Mouse (Mus musculus) megakaryocyte, embryonic 14.5 days (primary cell): ENCODE data around the gene Fgfbp3. TPM values are rescaled to one million over a fixed set of nuclear protein-coding genes. Genes with fewer than 3 reads are reported as not detected.
"Not testable (repeated sequence)": the region's sequence is repeated elsewhere in the genome, so short reads cannot be mapped to it uniquely, and the experiment has no call there.

Experiments used
- H3K27me3 ChIP-seq: replicated peaks from 2 replicates; pipeline ENCODE3; 2012; ENCODE audit warnings: inconsistent platforms
- H3K36me3 ChIP-seq: replicated peaks from 2 replicates; pipeline ENCODE3; 2012; ENCODE audit warnings: low read length, inconsistent platforms, mixed read lengths
- H3K4me1 ChIP-seq: 2 replicates; pipeline ENCODE4 v1.6.1; 2012; ENCODE audit warnings: inconsistent platforms
- H3K4me3 ChIP-seq: replicated peaks from 2 replicates; pipeline ENCODE3; 2012; ENCODE audit warnings: moderate library complexity, mild to moderate bottlenecking, inconsistent platforms
- H3K9me3 ChIP-seq: 2 replicates; pipeline ENCODE4 v1.6.1; 2012; ENCODE audit warnings: inconsistent platforms
- FLI1 ChIP-seq: IDR thresholded peaks from 2 replicates; pipeline ENCODE4 v1.6.1; 2012; ENCODE audit warnings: low read length, inconsistent platforms, mixed read lengths
- GATA1 ChIP-seq: IDR thresholded peaks from 3 replicates; pipeline ENCODE4 v1.6.1; 2012; ENCODE audit warnings: mixed read lengths, low read length, inconsistent platforms, borderline replicate concordance
- polyA plus RNA-seq: library from polyadenylated mRNA; stranded (reverse); fragments of >175 nt; gene quantifications from 2 replicates; pipeline ENCODE4 v1.2.3, GENCODE M21; 2012; ENCODE audit warnings: low replicate concordance; ENCODE audit not compliant: insufficient read depth

Gene Fgfbp3
- polyA plus RNA-seq, 1 experiment: 3.0 TPM

- peaks cover 98% of the 10 kb centered on the region for H3K36me3 ChIP-seq
- no peaks in the 10 kb centered on the region for H3K4me1 ChIP-seq
- no peak overlapping the region for H3K4me3 ChIP-seq
- H3K27me3 ChIP-seq: no peaks in the 10 kb centered on the region
- TF ChIP-seq FLI1 (no peak), GATA1 (no peak)
- no peaks in the 10 kb centered on the region for H3K9me3 ChIP-seq
Measured at GRCm38 (mm10) chr19:36887706-36888105, 31.7 kb downstream of the Fgfbp3 start.

DNA sequence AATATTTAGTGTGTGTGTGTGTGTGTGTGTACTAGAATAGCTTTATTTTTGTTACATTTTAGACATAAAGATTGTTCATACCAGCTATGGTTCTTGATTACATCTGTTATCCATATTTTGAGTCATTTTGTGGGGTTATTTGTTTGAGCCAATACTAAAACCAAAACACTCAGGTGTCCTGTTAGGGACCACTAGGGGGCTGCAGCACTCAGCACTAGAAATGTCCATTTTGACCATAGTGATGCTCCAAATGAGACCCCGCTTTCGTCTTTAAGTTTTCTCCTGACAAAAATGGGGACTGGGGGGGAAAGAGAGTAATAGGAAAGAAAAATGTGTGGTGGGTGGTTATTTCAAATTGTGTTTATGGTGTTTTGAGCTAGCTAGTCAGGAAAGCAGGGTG lies 33.1 kb downstream of the Fgfbp3 start:
- no peak for TF ChIP-seq GATA1
- TF ChIP-seq FLI1: no peak
- no peak overlapping the region for H3K4me3 ChIP-seq
- H3K27me3 ChIP-seq: no peaks in the 10 kb centered on the region
- H3K4me1 ChIP-seq: no peaks in the 10 kb centered on the region
- peaks cover 98% of the 10 kb centered on the region for H3K36me3 ChIP-seq
- no peaks in the 10 kb centered on the region for H3K9me3 ChIP-seq

GRCm38 (mm10) chr19:36883119-36883518 lies 36.3 kb downstream of the Fgfbp3 start:
- Histone ChIP-seq H3K27me3 (no peaks in the 10 kb centered on the region), H3K4me1 (no peaks in the 10 kb centered on the region), H3K9me3 (no peaks in the 10 kb centered on the region), H3K4me3 (no peak overlapping the region), H3K36me3 (peaks cover 98% of the 10 kb centered on the region)
- TF ChIP-seq GATA1 (no peak), FLI1 (no peak)

- TF ChIP-seq GATA1 (no peak), FLI1 (no peak)
- Histone ChIP-seq H3K4me1 (no peaks in the 10 kb centered on the region), H3K36me3 (peaks cover 100% of the 10 kb centered on the region), H3K9me3 (no peaks in the 10 kb centered on the region), H3K4me3 (no peak overlapping the region), H3K27me3 (no peaks in the 10 kb centered on the region)
Measured at GRCm38 (mm10) chr19:36878743-36879495, 40.5 kb downstream of the Fgfbp3 start.

GRCm38 (mm10) chr19:36877329-36877728 lies 42.1 kb downstream of the Fgfbp3 start:
- H3K36me3 ChIP-seq: peaks cover 100% of the 10 kb centered on the region
- no peak overlapping the region for H3K4me3 ChIP-seq
- no peaks in the 10 kb centered on the region for H3K9me3 ChIP-seq
- no peaks in the 10 kb centered on the region for H3K27me3 ChIP-seq
- TF ChIP-seq FLI1 (no peak), GATA1 (no peak)
- no peaks in the 10 kb centered on the region for H3K4me1 ChIP-seq

DNA sequence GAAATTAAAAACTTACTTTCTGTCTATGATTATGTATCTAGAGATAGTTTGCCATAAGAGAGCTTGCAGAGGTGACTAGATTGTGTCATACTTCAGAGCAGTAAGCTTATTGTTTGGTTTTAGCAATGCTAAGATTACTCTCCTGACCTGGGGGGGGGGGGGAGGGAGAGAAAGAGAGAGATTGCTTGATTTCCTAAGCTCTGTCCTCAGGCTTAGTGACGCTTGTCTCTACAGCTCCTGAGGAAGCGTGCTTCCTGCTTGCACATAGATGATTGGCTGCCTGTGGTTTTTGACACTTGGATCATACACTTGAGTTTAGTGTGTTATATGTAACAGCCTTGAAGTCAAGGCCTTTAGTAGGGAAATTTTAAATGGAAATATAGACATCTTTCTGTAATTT lies 44.8 kb downstream of the Fgfbp3 start:
- TF ChIP-seq FLI1 (no peak), GATA1 (no peak)
- no peak overlapping the region for H3K4me3 ChIP-seq
- peaks cover 98% of the 10 kb centered on the region for H3K36me3 ChIP-seq

GRCm38 (mm10) chr19:36868675-36869074 lies 50.7 kb downstream of the Fgfbp3 start:
- not testable (repeated sequence) for H3K4me1 ChIP-seq, H3K9me3 ChIP-seq, H3K27me3 ChIP-seq, H3K4me3 ChIP-seq
- peaks cover 93% of the 10 kb centered on the region for H3K36me3 ChIP-seq

More for the DNA sequence above, 44.8 kb downstream of the Fgfbp3 start:
- H3K9me3 ChIP-seq: no peaks in the 10 kb centered on the region
- H3K4me1 ChIP-seq: no peaks in the 10 kb centered on the region
- no peaks in the 10 kb centered on the region for H3K27me3 ChIP-seq

Other genes with a start within 250 kb of the Fgfbp3 start
- gene Ppp1r3c, start 183.0 kb downstream of the Fgfbp3 start, polyA plus RNA-seq: not detected in 2 replicates
- 1.3 and 1.5 TPM in 2 replicates for gene Tnks2, start 85.4 kb downstream of the Fgfbp3 start, polyA plus RNA-seq
- gene Btaf1, start 6.5 kb upstream of the Fgfbp3 start, polyA plus RNA-seq: 0.32 and 0.60 TPM in 2 replicates